Mouse (Mus musculus) neural tube, embryonic 11.5 days (tissue): Measurements from ENCODE around the gene Olfr1058. TPM values are rescaled to one million over a fixed set of nuclear protein-coding genes. Genes with fewer than 3 reads are reported as not detected.
"Not testable (repeated sequence)": the region's sequence is repeated elsewhere in the genome, so short reads cannot be mapped to it uniquely, and the experiment has no call there.

ENCODE experiments used
- ATAC-seq: fragments of 200-750 bp; cut with Nextera tagmentation; 2 replicates; pipeline ENCODE4 v1.8.0; 2017; ENCODE audit warnings: moderate number of reproducible peaks, mild to moderate bottlenecking, moderate TSS enrichment, moderate library complexity; ENCODE audit not compliant: insufficient read depth, low FRiP score, low TSS enrichment
- DNase-seq: peaks from one replicate; pipeline ENCODE4 v3.0.0-alpha.2; 2015; ENCODE audit warnings: low spot score
- H3K27ac ChIP-seq: fragments of 300-500 bp; sonication (generic); 2 replicates; pipeline ENCODE4 v1.5.1; 2014; ENCODE audit warnings: low read depth, mild to moderate bottlenecking, low read length
- H3K27me3 ChIP-seq: fragments of 300-500 bp; sonication (generic); 2 replicates; pipeline ENCODE4 v1.6.1; 2014; ENCODE audit warnings: mild to moderate bottlenecking, low read length, mixed read lengths; ENCODE audit not compliant: control insufficient read depth, insufficient read depth
- H3K36me3 ChIP-seq: fragments of 300-500 bp; sonication (generic); 2 replicates; pipeline ENCODE4 v1.6.1; 2014; ENCODE audit warnings: mild to moderate bottlenecking, low read length, moderate library complexity, mixed read lengths; ENCODE audit not compliant: control insufficient read depth, insufficient read depth
- H3K4me1 ChIP-seq: fragments of 300-500 bp; sonication (generic); 2 replicates; pipeline ENCODE4 v1.6.1; 2014; ENCODE audit warnings: low read length, mixed read lengths; ENCODE audit not compliant: control insufficient read depth, insufficient read depth
- H3K4me2 ChIP-seq: fragments of 300-500 bp; sonication (generic); 2 replicates; pipeline ENCODE4 v1.6.1; 2014; ENCODE audit warnings: low read depth, mild to moderate bottlenecking, moderate library complexity
- H3K4me3 ChIP-seq: fragments of 300-500 bp; sonication (generic); 2 replicates; pipeline ENCODE4 v1.5.1; 2014; ENCODE audit warnings: low read depth, low read length
- H3K9ac ChIP-seq: fragments of 300-500 bp; sonication (generic); 2 replicates; pipeline ENCODE4 v1.6.1; 2014; ENCODE audit warnings: mild to moderate bottlenecking, low read length
- H3K9me3 ChIP-seq: fragments of 300-500 bp; sonication (generic); 2 replicates; pipeline ENCODE4 v1.6.1; 2016; ENCODE audit warnings: low read length; ENCODE audit not compliant: control insufficient read depth
- WGBS: fragments of 180-500 bp; shearing (Covaris S2); extraction: QIAGEN DNeasy Blood & Tissue Kit; methylation state at CpG from one replicate; pipeline ENCODE4 v1.1.7; 2014; 5-methylcytosine and 5-hydroxymethylcytosine counted together
- polyA plus RNA-seq: library from polyadenylated mRNA; unstranded; fragments of >200 nt; fragmentation: Nextera tagmentation; extraction: Ambion mirVana; gene quantifications from 2 replicates; pipeline ENCODE4 v1.2.1, GENCODE M21; 2014

The Olfr1058 gene
- polyA plus RNA-seq, result not detected in 2 replicates

DNA sequence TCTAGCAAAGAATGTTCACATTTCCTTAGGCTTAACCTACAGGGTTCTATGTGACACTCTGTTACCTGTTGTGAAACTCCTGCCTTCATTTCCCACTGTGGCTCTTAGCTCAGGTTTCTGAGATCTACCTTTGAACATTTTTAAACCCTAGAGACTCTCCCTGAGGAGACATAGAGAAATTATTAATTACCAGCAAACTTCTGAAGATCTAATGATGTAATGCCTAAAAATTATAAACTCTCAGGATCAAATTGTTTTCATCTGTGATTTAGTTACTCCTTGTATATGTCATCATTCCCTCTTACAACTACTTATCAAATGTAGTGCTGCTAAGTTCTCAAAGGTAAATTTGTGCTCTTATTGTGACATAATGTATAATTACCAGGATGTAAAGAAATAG, at the start of gene Olfr1058:
TSS of gene Olfr1058 (minus strand) at position 101 of the 400 bp plus-strand sequence.
- not testable (repeated sequence) for H3K9me3 ChIP-seq, H3K4me2 ChIP-seq, H3K4me1 ChIP-seq, H3K27ac ChIP-seq, H3K36me3 ChIP-seq, ATAC-seq, H3K4me3 ChIP-seq, DNase-seq, H3K9ac ChIP-seq, H3K27me3 ChIP-seq

- H3K9me3 ChIP-seq, H3K4me1 ChIP-seq, H3K27me3 ChIP-seq, H3K4me3 ChIP-seq, H3K4me2 ChIP-seq, H3K27ac ChIP-seq, H3K9ac ChIP-seq, H3K36me3 ChIP-seq, ATAC-seq, DNase-seq: not testable (repeated sequence)
- WGBS, result 87% methylated on average over 8 of the region's 8 CpGs
Observed at GRCm38 (mm10) chr2:86428511-86428910, 40.1 kb upstream of the Olfr1058 start.

- H3K9me3 ChIP-seq, H3K27ac ChIP-seq, ATAC-seq, H3K36me3 ChIP-seq, DNase-seq, H3K4me1 ChIP-seq, H3K4me3 ChIP-seq, H3K4me2 ChIP-seq, H3K27me3 ChIP-seq, H3K9ac ChIP-seq: not testable (repeated sequence)
Observed at GRCm38 (mm10) chr2:86426649-86427048, 38.3 kb upstream of the Olfr1058 start, which contains the start of gene Olfr1062. TSS of gene Olfr1062 (minus strand) at chr2:86426749.

DNA sequence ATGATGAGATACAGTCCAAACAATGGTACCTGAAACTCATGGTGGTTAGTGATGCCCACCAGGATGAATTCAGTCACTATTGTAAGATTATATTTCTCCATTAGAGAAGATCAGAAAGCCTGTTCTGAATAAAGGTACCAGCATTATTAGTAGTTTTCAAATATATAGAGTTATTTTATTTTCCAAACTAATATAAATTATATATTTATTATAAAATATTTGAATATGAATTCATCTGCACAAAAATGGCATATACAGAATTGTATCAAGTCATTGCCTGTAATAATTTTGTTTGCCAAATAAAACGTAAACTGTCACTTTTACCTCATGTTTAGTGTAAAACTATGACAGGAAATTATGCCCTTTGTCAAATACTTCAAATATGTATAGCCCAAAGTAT, 25.6 kb upstream of the Olfr1058 start, which contains the start of gene Olfr1061:
TSS of gene Olfr1061 (minus strand) at position 101 of the 400 bp plus-strand sequence.
- 82% methylated on average over 1 of the region's 1 CpGs for WGBS
- no peak within 1 kb of the TSS for H3K4me3 ChIP-seq
- no peak within 1 kb of the TSS for H3K27ac ChIP-seq
- ATAC-seq (no peak), DNase-seq (no peak)
- H3K36me3 ChIP-seq, result no peaks in the 10 kb centered on the region
- H3K4me2 ChIP-seq, result no peak within 1 kb of the TSS
- H3K9ac ChIP-seq, result no peak within 1 kb of the TSS
- H3K9me3 ChIP-seq, result no peaks in the 10 kb centered on the region
- no peaks in the 10 kb centered on the region for H3K4me1 ChIP-seq
- no peaks in the 10 kb centered on the region for H3K27me3 ChIP-seq

DNA sequence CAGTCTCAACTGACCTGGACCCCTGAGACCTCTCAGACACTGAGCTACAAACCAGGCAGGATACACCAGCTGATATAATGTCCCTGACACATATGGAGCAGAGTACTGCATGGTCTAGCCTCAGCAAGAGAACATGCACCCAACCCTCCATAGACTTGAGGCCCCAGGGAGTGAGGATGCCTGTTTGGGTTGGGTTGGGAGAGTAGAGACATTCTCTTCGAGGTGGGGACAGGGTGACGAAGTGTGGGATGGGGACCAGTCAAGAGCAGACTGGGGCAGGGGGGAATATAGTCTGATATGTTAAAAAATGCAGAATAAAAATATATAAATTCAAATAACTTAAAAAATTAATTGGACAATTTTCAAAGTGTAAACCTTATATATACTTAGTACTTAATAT, 6.8 kb upstream of the Olfr1058 start:
- H3K4me3 ChIP-seq, result no peak overlapping the region
- ATAC-seq, result no peak

GRCm38 (mm10) chr2:86378293-86378692, 10.1 kb downstream of the Olfr1058 start, which contains the start of gene Olfr1057:
TSS of gene Olfr1057 (minus strand) at chr2:86378393.
- Histone ChIP-seq H3K9ac (no peak within 1 kb of the TSS), H3K4me3 (no peak within 1 kb of the TSS), H3K27ac (no peak within 1 kb of the TSS), H3K4me2 (no peak within 1 kb of the TSS), H3K4me1 (no peaks in the 10 kb centered on the region), H3K36me3 (no peaks in the 10 kb centered on the region), H3K9me3 (no peaks in the 10 kb centered on the region), H3K27me3 (no peaks in the 10 kb centered on the region)
- no peak for ATAC-seq
- no peak for DNase-seq

More for the DNA sequence above, 6.8 kb upstream of the Olfr1058 start:
- H3K9me3 ChIP-seq, result no peaks in the 10 kb centered on the region
- H3K36me3 ChIP-seq, result no peaks in the 10 kb centered on the region
- no peak overlapping the region for H3K27ac ChIP-seq
- WGBS, result 88% methylated on average over 2 of the region's 2 CpGs
- no peaks in the 10 kb centered on the region for H3K4me1 ChIP-seq
- H3K27me3 ChIP-seq, result no peaks in the 10 kb centered on the region
- H3K4me2 ChIP-seq, result no peak overlapping the region
- no peak for DNase-seq
- no peak overlapping the region for H3K9ac ChIP-seq

DNA sequence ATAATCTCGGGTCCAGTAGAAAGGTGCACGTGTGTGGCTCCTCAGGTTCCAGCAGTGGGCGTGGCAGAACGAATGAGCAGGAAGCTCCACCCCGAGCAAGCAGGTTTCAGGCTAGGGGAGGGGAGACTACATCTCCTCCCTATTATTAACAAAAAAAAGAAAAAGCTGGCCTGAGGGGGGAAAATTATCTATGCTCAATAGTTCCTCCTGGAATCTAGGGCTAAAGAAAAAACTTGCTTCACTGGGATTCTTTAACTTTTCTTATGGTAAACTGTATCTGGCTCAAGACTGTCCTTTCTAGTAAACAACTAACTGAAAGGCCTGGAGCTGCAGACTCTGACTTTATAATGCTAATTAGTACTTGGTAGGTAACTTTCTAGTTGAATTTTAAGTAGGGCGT, 22.0 kb downstream of the Olfr1058 start:
- H3K9me3 ChIP-seq, H3K36me3 ChIP-seq, H3K4me2 ChIP-seq, H3K27ac ChIP-seq, H3K4me1 ChIP-seq, H3K27me3 ChIP-seq, DNase-seq, H3K4me3 ChIP-seq, ATAC-seq, H3K9ac ChIP-seq: not testable (repeated sequence)
- no CpG with 5 or more reads among the region's 6 CpGs for WGBS

DNA sequence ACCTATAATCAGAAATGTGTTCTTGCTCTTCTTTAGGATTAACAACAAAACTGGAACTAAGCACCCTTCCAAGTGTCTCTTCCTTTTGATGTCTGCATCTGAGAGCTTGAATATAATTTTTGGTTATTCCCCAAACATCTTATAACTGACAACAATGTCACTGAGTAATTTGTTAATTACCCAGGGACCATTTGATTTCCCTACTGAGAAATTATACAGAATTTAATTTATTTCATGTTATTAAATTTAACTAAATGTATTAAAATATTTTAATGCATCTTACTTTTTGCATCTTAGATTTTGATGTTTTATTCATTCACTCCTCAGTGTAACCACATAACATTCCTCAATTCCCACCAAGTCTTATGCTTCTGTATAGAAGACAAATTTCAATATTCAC, 26.0 kb downstream of the Olfr1058 start, which contains the start of gene Olfr1056:
TSS of gene Olfr1056 (minus strand) at position 101 of the 400 bp plus-strand sequence.
- no peak within 1 kb of the TSS for H3K27ac ChIP-seq
- H3K4me3 ChIP-seq, result no peak within 1 kb of the TSS
- no peaks in the 10 kb centered on the region for H3K4me1 ChIP-seq
- H3K27me3 ChIP-seq, result no peaks in the 10 kb centered on the region
- DNase-seq (no peak), ATAC-seq (no peak)
- H3K9ac ChIP-seq, result no peak within 1 kb of the TSS
- no peak within 1 kb of the TSS for H3K4me2 ChIP-seq
- no peaks in the 10 kb centered on the region for H3K9me3 ChIP-seq
- H3K36me3 ChIP-seq, result no peaks in the 10 kb centered on the region

- 97% methylated on average over 1 of the region's 1 CpGs for WGBS
- not testable (repeated sequence) for DNase-seq, H3K4me3 ChIP-seq, H3K4me1 ChIP-seq, ATAC-seq, H3K4me2 ChIP-seq, H3K9ac ChIP-seq, H3K36me3 ChIP-seq, H3K27me3 ChIP-seq, H3K9me3 ChIP-seq, H3K27ac ChIP-seq
Observed at GRCm38 (mm10) chr2:86351751-86352150, 36.6 kb downstream of the Olfr1058 start.
